Mouse (Mus musculus) megakaryocyte, embryonic 14.5 days (primary cell): ENCODE results near the gene Gcgr. TPM values are rescaled to one million over a fixed set of nuclear protein-coding genes. Genes with fewer than 3 reads are reported as not detected.

Experiments used
- H3K27me3 ChIP-seq: replicated peaks from 2 replicates; pipeline ENCODE3; 2012; ENCODE audit warnings: inconsistent platforms
- H3K36me3 ChIP-seq: replicated peaks from 2 replicates; pipeline ENCODE3; 2012; ENCODE audit warnings: low read length, inconsistent platforms, mixed read lengths
- H3K4me1 ChIP-seq: 2 replicates; pipeline ENCODE4 v1.6.1; 2012; ENCODE audit warnings: inconsistent platforms
- H3K4me3 ChIP-seq: replicated peaks from 2 replicates; pipeline ENCODE3; 2012; ENCODE audit warnings: moderate library complexity, mild to moderate bottlenecking, inconsistent platforms
- H3K9me3 ChIP-seq: 2 replicates; pipeline ENCODE4 v1.6.1; 2012; ENCODE audit warnings: inconsistent platforms
- FLI1 ChIP-seq: IDR thresholded peaks from 2 replicates; pipeline ENCODE4 v1.6.1; 2012; ENCODE audit warnings: low read length, inconsistent platforms, mixed read lengths
- GATA1 ChIP-seq: IDR thresholded peaks from 3 replicates; pipeline ENCODE4 v1.6.1; 2012; ENCODE audit warnings: mixed read lengths, low read length, inconsistent platforms, borderline replicate concordance
- polyA plus RNA-seq: library from polyadenylated mRNA; stranded (reverse); fragments of >175 nt; gene quantifications from 2 replicates; pipeline ENCODE4 v1.2.3, GENCODE M21; 2012; ENCODE audit warnings: low replicate concordance; ENCODE audit not compliant: insufficient read depth

Gcgr gene
- polyA plus RNA-seq, 1 experiment: not detected

DNA sequence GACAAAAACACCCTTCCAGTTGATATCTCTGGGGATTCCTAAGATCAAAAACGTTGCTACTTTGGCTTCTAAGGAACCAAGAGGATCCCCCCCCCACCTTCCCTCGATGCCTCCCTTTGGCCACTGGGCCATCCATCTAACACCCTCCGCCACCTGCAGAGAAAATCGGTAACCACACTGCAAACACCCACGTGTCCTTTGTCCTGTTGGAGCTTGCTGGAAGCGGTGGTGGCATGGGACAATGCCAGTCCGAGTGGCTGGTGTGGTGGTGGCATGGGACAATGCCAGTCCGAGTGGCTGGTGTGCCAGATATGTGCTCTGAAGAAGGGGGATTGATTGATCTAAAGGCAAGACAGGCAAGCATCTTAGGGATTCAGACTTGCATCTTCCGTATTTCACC is 1.1 kb downstream of the Gcgr start:
- peaks cover 91% of the 10 kb centered on the region for H3K27me3 ChIP-seq

GRCm38 (mm10) chr11:120534093-120534492 is 3.6 kb downstream of the Gcgr start:
- TF ChIP-seq FLI1: no peak
- TF ChIP-seq GATA1: no peak
- H3K36me3 ChIP-seq: no peaks in the 10 kb centered on the region
- H3K4me3 ChIP-seq: no peak overlapping the region
- H3K27me3 ChIP-seq: peaks cover 95% of the 10 kb centered on the region
- peaks cover 46% of the 10 kb centered on the region for H3K4me1 ChIP-seq
- H3K9me3 ChIP-seq: no peaks in the 10 kb centered on the region

More for the DNA sequence above, 1.1 kb downstream of the Gcgr start:
- Histone ChIP-seq H3K36me3 (no peaks in the 10 kb centered on the region), H3K4me1 (peaks cover 44% of the 10 kb centered on the region), H3K4me3 (no peak overlapping the region), H3K9me3 (no peaks in the 10 kb centered on the region)
- TF ChIP-seq GATA1 (no peak), FLI1 (no peak)

DNA sequence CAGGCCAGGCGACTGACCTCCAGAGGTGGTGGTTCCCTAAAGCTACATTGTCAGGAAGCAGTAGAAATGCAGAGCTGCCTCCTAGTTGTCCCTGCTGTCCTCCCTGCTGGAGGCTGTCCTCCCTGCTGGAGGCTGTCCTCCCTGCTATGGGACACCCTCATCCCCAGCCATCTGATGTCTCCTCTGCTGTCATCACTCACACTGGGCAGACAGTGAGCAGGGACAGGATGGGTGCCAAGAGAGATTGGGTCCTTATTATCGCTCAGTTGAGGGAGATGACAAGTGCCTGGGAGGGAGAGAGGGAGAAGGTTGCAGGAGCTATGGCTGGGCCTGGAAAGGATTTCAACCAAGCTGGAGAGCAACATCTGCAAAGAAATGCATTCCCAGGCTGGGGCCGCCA is 4.6 kb downstream of the Gcgr start:
- Histone ChIP-seq H3K36me3 (peaks cover 4% of the 10 kb centered on the region), H3K27me3 (peaks cover 88% of the 10 kb centered on the region), H3K4me3 (peak overlapping the region; percentile 25), H3K4me1 (peaks cover 52% of the 10 kb centered on the region), H3K9me3 (no peaks in the 10 kb centered on the region)
- TF ChIP-seq FLI1 (no peak), GATA1 (no peak)

DNA sequence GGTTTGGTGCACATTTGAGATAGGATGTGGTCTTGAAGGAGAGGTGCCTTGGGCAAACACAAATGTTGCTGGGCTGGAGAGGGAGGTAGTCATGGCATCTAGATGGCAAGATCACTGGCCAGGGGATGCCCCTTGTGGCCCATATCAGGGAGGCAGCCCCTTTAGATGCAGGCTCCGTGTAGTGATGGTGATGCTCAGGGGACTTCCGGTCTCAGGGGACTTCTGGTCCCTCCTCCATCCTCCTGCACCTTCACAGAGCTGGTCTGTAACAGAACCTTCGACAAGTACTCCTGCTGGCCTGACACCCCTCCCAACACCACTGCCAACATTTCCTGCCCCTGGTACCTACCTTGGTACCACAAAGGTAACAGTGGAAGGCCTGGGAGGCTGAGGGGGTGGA is 5.3 kb downstream of the Gcgr start:
- no peak for TF ChIP-seq GATA1
- no peak for TF ChIP-seq FLI1
- Histone ChIP-seq H3K4me3 (no peak overlapping the region), H3K4me1 (peaks cover 51% of the 10 kb centered on the region), H3K27me3 (peaks cover 81% of the 10 kb centered on the region), H3K9me3 (no peaks in the 10 kb centered on the region), H3K36me3 (peaks cover 9% of the 10 kb centered on the region)

GRCm38 (mm10) chr11:120538485-120538884 is 8.0 kb downstream of the Gcgr start:
- TF ChIP-seq GATA1: no peak
- no peak for TF ChIP-seq FLI1
- peaks cover 55% of the 10 kb centered on the region for H3K27me3 ChIP-seq
- no peaks in the 10 kb centered on the region for H3K9me3 ChIP-seq

DNA sequence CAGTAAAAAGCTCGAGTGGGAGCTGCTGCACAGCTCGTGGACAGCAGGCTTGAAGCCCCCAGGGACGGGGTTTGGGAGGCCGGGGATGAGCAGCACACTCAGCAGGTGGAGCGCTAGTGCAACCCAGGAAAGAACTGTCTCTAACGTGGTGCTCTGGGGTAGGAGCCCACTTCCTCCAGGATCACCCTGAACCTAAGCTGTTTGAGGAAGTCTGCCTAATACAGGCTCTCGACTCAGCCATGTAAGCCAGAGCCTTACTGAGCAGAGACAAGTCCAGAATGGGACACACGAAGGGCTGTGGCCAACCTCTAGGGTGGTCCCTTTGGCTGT is 8.4 kb downstream of the Gcgr start:
- TF ChIP-seq GATA1 (no peak), FLI1 (no peak)
- Histone ChIP-seq H3K27me3 (peaks cover 52% of the 10 kb centered on the region), H3K4me1 (peaks cover 70% of the 10 kb centered on the region), H3K4me3 (peak overlapping the region; percentile 12), H3K9me3 (no peaks in the 10 kb centered on the region), H3K36me3 (peaks cover 38% of the 10 kb centered on the region)

More at GRCm38 (mm10) chr11:120538485-120538884, 8.0 kb downstream of the Gcgr start:
- Histone ChIP-seq H3K36me3 (peaks cover 33% of the 10 kb centered on the region), H3K4me1 (peaks cover 65% of the 10 kb centered on the region), H3K4me3 (no peak overlapping the region)

DNA sequence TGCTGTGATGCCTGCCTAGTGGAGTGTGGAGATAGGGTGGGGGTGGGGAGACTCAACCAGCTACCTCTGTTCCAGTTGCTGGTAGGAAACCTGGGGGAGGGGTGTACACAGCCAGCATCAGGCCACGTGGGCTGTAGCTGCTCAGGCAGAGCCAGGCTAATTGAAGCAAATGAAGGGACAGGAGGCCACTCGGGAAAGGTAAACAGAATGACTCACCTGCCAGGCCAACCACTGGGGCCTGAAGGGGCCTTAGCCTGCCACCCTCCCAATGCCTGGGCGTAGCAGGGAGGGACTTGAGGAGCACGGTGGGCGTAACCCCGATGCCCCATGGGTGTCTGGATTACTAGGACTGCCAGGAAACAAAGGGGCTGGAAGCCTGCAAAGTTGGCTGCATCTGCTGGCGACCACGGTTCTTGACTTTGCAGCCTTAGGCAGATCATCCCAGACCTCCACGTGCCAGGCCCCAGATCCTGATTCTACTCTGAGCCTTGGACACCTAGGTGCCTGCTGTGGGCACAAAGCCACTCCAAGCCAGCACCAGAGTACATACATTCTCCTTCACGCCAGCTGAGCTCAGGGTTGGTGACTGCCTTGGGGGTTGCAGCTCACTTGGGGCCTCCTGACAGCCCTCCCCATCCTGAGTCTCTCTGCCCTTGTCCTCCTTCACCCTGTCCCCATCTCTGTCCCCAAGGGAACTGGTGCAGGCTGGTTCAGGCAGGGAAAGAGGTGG is 9.0 kb downstream of the Gcgr start:
- H3K36me3 ChIP-seq: peaks cover 43% of the 10 kb centered on the region
- H3K9me3 ChIP-seq: no peaks in the 10 kb centered on the region
- H3K4me1 ChIP-seq: peaks cover 75% of the 10 kb centered on the region
- TF ChIP-seq GATA1 (no peak), FLI1 (no peak)
- H3K4me3 ChIP-seq: peak overlapping the region; percentile 12
- H3K27me3 ChIP-seq: peaks cover 46% of the 10 kb centered on the region

- Histone ChIP-seq H3K4me1 (peaks cover 82% of the 10 kb centered on the region), H3K27me3 (peaks cover 24% of the 10 kb centered on the region), H3K4me3 (no peak overlapping the region), H3K36me3 (peaks cover 67% of the 10 kb centered on the region), H3K9me3 (no peaks in the 10 kb centered on the region)
- TF ChIP-seq FLI1: no peak
- TF ChIP-seq GATA1: no peak
These were observed 11.4 kb downstream of the Gcgr start for GRCm38 (mm10) chr11:120541907-120542306.

- Histone ChIP-seq H3K4me1 (peaks cover 87% of the 10 kb centered on the region), H3K36me3 (peaks cover 70% of the 10 kb centered on the region), H3K27me3 (peaks cover 19% of the 10 kb centered on the region), H3K4me3 (no peak overlapping the region), H3K9me3 (no peaks in the 10 kb centered on the region)
- TF ChIP-seq FLI1 (no peak), GATA1 (no peak)
These were observed 11.9 kb downstream of the Gcgr start for GRCm38 (mm10) chr11:120542376-120542775.

DNA sequence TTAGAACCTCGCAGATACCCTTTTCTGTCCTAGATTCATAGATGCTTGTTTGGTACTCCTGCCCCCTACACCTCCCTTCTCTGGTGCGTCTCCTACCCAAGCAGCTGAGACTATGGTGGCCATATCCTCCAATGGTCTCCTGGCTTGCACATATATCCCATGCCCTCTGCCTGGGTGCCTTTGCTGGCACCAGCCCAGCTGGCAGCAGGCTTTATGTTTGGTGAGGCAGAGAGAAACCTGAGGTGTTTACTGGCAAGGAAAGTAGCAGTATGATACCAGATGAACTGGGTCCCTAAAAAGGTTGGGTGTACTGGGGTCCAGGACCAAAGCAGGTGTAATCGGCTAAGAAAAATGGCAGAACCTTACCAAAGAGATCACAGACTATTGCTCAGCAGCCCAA is 15.5 kb downstream of the Gcgr start:
- no peaks in the 10 kb centered on the region for H3K27me3 ChIP-seq
- peaks cover 92% of the 10 kb centered on the region for H3K4me1 ChIP-seq
- peak overlapping the region; percentile 44 for H3K4me3 ChIP-seq
- no peaks in the 10 kb centered on the region for H3K9me3 ChIP-seq
- TF ChIP-seq FLI1 (no peak), GATA1 (no peak)
- peaks cover 61% of the 10 kb centered on the region for H3K36me3 ChIP-seq
